Mouse (Mus musculus) limb, embryonic 11.5 days (tissue): ENCODE measurements around the gene Pheta2. TPM values are rescaled to one million over a fixed set of nuclear protein-coding genes. Genes with fewer than 3 reads are reported as not detected.
A peak's percentile ranks its signal among the peaks of the same experiment; 100 is the strongest.

Experiments used
- ATAC-seq: fragments of 200-750 bp; cut with Nextera tagmentation; 2 replicates; pipeline ENCODE4 v1.8.0; 2017; ENCODE audit warnings: low read depth; ENCODE audit not compliant: insufficient number of reproducible peaks, low FRiP score, low TSS enrichment
- DNase-seq: peaks from one replicate; pipeline ENCODE4 v3.0.0-alpha.2; 2015; ENCODE audit warnings: low spot score
- H3K27ac ChIP-seq: fragments of 300-500 bp; sonication (generic); replicated peaks from 2 replicates; pipeline ENCODE4 v1.5.1; 2014; ENCODE audit warnings: low read depth, mild to moderate bottlenecking, low read length
- H3K27me3 ChIP-seq: fragments of 300-500 bp; sonication (generic); 2 replicates; pipeline ENCODE4 v1.6.1; 2014; ENCODE audit warnings: mild to moderate bottlenecking, low read length, mixed read lengths; ENCODE audit not compliant: control insufficient read depth, insufficient read depth
- H3K36me3 ChIP-seq: fragments of 300-500 bp; sonication (generic); 2 replicates; pipeline ENCODE4 v1.6.1; 2014; ENCODE audit warnings: mild to moderate bottlenecking, low read length, moderate library complexity, mixed read lengths; ENCODE audit not compliant: control insufficient read depth, insufficient read depth
- H3K4me1 ChIP-seq: fragments of 300-500 bp; sonication (generic); 2 replicates; pipeline ENCODE4 v1.6.1; 2014; ENCODE audit warnings: low read length, mixed read lengths; ENCODE audit not compliant: control insufficient read depth, insufficient read depth
- H3K4me2 ChIP-seq: fragments of 300-500 bp; sonication (generic); 2 replicates; pipeline ENCODE4 v1.6.1; 2014; ENCODE audit warnings: low read depth, mild to moderate bottlenecking, moderate library complexity; ENCODE audit not compliant: severe bottlenecking
- H3K4me3 ChIP-seq: fragments of 300-500 bp; sonication (generic); 2 replicates; pipeline ENCODE4 v1.5.1; 2014; ENCODE audit warnings: low read depth, low read length
- H3K9ac ChIP-seq: fragments of 300-500 bp; sonication (generic); 2 replicates; pipeline ENCODE4 v1.6.1; 2014; ENCODE audit warnings: mild to moderate bottlenecking, low read length
- H3K9me3 ChIP-seq: fragments of 300-500 bp; sonication (generic); 2 replicates; pipeline ENCODE4 v1.6.1; 2016; ENCODE audit warnings: low read length; ENCODE audit not compliant: control insufficient read depth
- WGBS: fragments of 180-500 bp; shearing (Covaris S2); extraction: QIAGEN DNeasy Blood & Tissue Kit; methylation state at CpG from one replicate; pipeline ENCODE4 v1.1.7; 2014; 5-methylcytosine and 5-hydroxymethylcytosine counted together
- polyA plus RNA-seq: library from polyadenylated mRNA; unstranded; fragments of >200 nt; fragmentation: Nextera tagmentation; extraction: Ambion mirVana; gene quantifications from 2 replicates; pipeline ENCODE4 v1.2.1, GENCODE M21; 2014

Gene Pheta2
- polyA plus RNA-seq, 1 experiment from 2014 or later: 6.0 TPM

DNA sequence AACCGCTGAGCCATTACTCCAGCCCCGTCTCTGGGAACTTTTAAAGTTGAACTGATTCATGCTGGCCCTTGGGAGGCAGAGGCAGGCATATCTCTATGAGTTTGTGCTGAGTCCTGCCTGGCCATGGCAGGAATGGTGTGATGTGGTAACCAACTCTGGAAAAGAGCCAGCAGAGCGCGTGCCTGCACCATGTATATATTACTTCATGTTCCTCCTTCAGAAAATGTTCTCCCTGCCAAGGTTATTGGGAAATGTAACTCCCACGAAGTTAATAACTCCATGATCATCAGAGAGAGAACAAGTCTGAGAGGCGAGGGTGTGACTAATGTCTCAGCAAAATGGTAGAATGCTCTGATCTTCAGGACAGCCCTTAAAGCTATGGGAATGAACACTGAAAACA, 20.9 kb upstream of the Pheta2 start:
- WGBS: 83% methylated on average over 6 of the region's 6 CpGs
- H3K4me2 ChIP-seq: no peak overlapping the region
- no peak for ATAC-seq
- no peaks in the 10 kb centered on the region for H3K4me1 ChIP-seq
- no peaks in the 10 kb centered on the region for H3K9me3 ChIP-seq
- H3K27me3 ChIP-seq: no peaks in the 10 kb centered on the region
- no peak overlapping the region for H3K27ac ChIP-seq
- H3K36me3 ChIP-seq: no peaks in the 10 kb centered on the region
- DNase-seq: no peak
- H3K4me3 ChIP-seq: no peak overlapping the region
- no peak overlapping the region for H3K9ac ChIP-seq

GRCm38 (mm10) chr15:82319613-82320012, 19.1 kb upstream of the Pheta2 start:
- Histone ChIP-seq H3K27me3 (no peaks in the 10 kb centered on the region), H3K9me3 (no peaks in the 10 kb centered on the region), H3K4me2 (no peak overlapping the region), H3K4me1 (no peaks in the 10 kb centered on the region), H3K9ac (no peak overlapping the region), H3K27ac (no peak overlapping the region), H3K4me3 (no peak overlapping the region), H3K36me3 (no peaks in the 10 kb centered on the region)
- 86% methylated on average over 1 of the region's 1 CpGs for WGBS
- no peak for DNase-seq
- ATAC-seq: no peak

DNA sequence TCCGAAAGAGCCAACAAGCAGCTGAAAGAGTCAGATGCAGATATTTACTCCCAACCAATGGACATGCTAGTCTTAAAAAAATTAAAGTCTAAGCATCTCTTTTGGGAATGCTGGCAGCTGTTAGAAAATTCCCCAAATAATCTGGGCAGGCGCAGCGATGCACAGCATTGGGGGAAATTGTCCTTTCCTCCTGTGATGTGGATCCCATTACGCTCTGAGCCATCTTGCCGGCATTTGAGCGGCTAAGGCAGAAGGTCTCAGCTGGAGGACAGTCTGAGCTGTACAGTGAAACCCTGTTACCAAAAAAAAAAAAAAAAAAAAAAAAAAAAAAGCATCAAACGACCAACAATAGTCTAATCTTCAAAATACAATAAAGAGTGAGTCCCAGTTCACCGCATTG, 16.5 kb upstream of the Pheta2 start:
- H3K36me3 ChIP-seq: no peaks in the 10 kb centered on the region
- no peak overlapping the region for H3K4me2 ChIP-seq
- no peak overlapping the region for H3K9ac ChIP-seq
- no peaks in the 10 kb centered on the region for H3K27me3 ChIP-seq
- H3K27ac ChIP-seq: no peak overlapping the region
- no peak for ATAC-seq
- H3K4me3 ChIP-seq: no peak overlapping the region
- 83% methylated on average over 8 of the region's 8 CpGs for WGBS
- H3K9me3 ChIP-seq: no peaks in the 10 kb centered on the region
- H3K4me1 ChIP-seq: no peaks in the 10 kb centered on the region
- no peak for DNase-seq

- no peak overlapping the region for H3K4me3 ChIP-seq
- no peaks in the 10 kb centered on the region for H3K4me1 ChIP-seq
- ATAC-seq (no peak), DNase-seq (no peak)
- H3K9me3 ChIP-seq: no peaks in the 10 kb centered on the region
- H3K4me2 ChIP-seq: no peak overlapping the region
- 69% methylated on average over 2 of the region's 2 CpGs for WGBS
- H3K27me3 ChIP-seq: no peaks in the 10 kb centered on the region
- H3K36me3 ChIP-seq: peaks cover 3% of the 10 kb centered on the region; the same call in 1 of the 2 replicates
- H3K27ac ChIP-seq: no peak overlapping the region
- H3K9ac ChIP-seq: no peak overlapping the region
Measured at GRCm38 (mm10) chr15:82325382-82325781, 13.4 kb upstream of the Pheta2 start.

- Histone ChIP-seq H3K27me3 (no peaks in the 10 kb centered on the region), H3K4me3 (no peak overlapping the region), H3K36me3 (peaks cover 2% of the 10 kb centered on the region; the same call in 1 of the 2 replicates), H3K4me2 (no peak overlapping the region), H3K27ac (no peak overlapping the region), H3K9me3 (no peaks in the 10 kb centered on the region), H3K9ac (no peak overlapping the region), H3K4me1 (peaks cover 13% of the 10 kb centered on the region)
- DNase-seq: no peak
- ATAC-seq: no peak
- WGBS: 94% methylated on average over 4 of the region's 4 CpGs
Measured at GRCm38 (mm10) chr15:82335194-82335593, 3.5 kb upstream of the Pheta2 start.

- DNase-seq (no peak), ATAC-seq (no peak)
- Histone ChIP-seq H3K9me3 (no peaks in the 10 kb centered on the region), H3K27ac (no peak overlapping the region), H3K36me3 (peaks cover 2% of the 10 kb centered on the region; the same call in 1 of the 2 replicates), H3K4me2 (no peak overlapping the region), H3K27me3 (no peaks in the 10 kb centered on the region), H3K4me3 (no peak overlapping the region), H3K4me1 (peaks cover 15% of the 10 kb centered on the region), H3K9ac (no peak overlapping the region)
- WGBS: 60% methylated on average over 12 of the region's 12 CpGs
Measured at GRCm38 (mm10) chr15:82336629-82337028, 2.1 kb upstream of the Pheta2 start.

DNA sequence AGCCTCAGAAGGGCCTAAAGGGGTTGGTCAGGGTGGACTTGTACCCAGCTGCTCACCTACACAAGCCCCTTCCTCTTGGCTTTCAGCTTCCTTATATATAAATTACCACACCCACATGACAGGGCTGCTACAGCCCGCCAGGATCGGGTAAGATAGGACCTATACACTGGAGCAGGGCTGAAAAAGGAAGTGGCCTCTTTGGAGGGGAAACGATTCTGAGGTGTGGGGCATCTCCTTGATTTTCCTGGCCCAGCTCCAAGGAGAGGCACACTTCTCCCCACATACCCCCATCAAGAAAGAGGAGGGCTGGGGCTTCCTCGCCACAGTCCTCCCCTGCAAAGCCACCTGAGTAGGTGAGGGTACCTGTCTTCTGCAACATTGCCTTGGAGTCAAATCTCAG, 867 bp upstream of the Pheta2 start:
- no peaks in the 10 kb centered on the region; the same call in 1 of the 2 replicates for H3K36me3 ChIP-seq
- H3K4me1 ChIP-seq: peaks cover 15% of the 10 kb centered on the region
- DNase-seq: no peak
- peak overlapping the region; percentile 75 for H3K4me2 ChIP-seq
- 58% methylated on average over 4 of the region's 4 CpGs for WGBS
- H3K9ac ChIP-seq: peak overlapping the region; percentile 67; the same call in 1 of the 2 replicates
- 0 out of 2 replicates have a peak, but pooled peaks have one; percentile 3 for ATAC-seq
- H3K27ac ChIP-seq: no peak overlapping the region
- H3K27me3 ChIP-seq: no peaks in the 10 kb centered on the region
- H3K9me3 ChIP-seq: no peaks in the 10 kb centered on the region
- peak overlapping the region; percentile 48 for H3K4me3 ChIP-seq

DNA sequence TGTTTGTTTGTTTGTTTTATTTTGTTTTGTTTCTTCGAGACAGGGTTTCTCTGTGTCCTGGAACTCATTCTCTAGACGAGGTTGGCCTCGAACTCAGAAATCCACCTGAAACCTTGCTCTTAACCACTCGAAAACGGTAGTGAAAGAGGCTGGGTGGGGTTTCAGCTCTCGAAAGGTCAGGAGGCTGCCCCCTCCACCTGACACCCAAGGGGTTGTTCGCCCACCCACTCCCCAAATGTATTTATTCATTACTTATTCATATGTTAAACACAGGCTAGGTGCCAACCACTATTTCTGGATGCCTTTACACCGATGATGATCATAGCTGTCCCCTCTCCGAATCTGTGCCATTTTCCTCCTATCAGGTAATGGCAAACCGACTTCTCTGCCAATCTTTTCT, 408 bp downstream of the Pheta2 start:
- H3K4me3 ChIP-seq: peak overlapping the region; percentile 48
- ATAC-seq (no peak), DNase-seq (no peak)
- H3K4me2 ChIP-seq: peak overlapping the region; percentile 75
- WGBS: 61% methylated on average over 10 of the region's 10 CpGs
- no peaks in the 10 kb centered on the region for H3K9me3 ChIP-seq
- no peak overlapping the region for H3K27ac ChIP-seq
- no peaks in the 10 kb centered on the region for H3K27me3 ChIP-seq
- H3K36me3 ChIP-seq: no peaks in the 10 kb centered on the region; the same call in 1 of the 2 replicates
- peak overlapping the region; percentile 67; the same call in 1 of the 2 replicates for H3K9ac ChIP-seq
- peaks cover 15% of the 10 kb centered on the region for H3K4me1 ChIP-seq

DNA sequence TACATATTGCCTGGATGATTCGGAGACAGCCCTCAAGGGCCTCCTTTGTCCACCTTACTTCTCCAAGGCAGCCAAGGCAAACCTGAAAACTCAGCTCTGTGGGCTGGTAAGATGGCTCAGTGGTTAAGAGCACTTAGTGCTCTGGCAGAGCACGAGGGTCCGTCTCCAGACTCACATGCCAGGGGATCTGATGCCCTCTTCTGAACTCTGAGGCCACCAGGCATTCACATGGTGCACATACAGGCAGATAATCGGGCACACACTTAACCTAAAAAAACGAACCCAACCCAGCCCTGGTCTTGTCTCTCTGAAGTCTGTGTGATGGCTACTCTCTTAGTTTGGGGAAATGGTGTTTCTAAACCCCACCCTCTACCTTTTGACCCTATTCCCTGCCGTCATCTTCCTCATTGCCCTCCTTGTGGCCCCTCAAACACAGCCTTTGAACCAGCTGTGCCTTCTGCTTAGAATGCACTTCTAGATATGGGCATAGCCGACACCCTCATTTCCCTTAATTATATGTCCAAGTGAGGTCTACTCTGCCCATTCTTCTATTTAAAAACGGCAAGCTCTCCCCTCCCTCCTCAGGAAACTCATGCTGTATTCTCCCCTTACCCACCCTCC, 1.0 kb downstream of the Pheta2 start:
- no peak overlapping the region for H3K9ac ChIP-seq
- no peak overlapping the region for H3K4me3 ChIP-seq
- H3K27me3 ChIP-seq: no peaks in the 10 kb centered on the region
- ATAC-seq (no peak), DNase-seq (no peak)
- peaks cover 15% of the 10 kb centered on the region for H3K4me1 ChIP-seq
- 75% methylated on average over 8 of the region's 8 CpGs for WGBS
- H3K36me3 ChIP-seq: no peaks in the 10 kb centered on the region; the same call in 1 of the 2 replicates
- H3K9me3 ChIP-seq: no peaks in the 10 kb centered on the region
- no peak overlapping the region for H3K4me2 ChIP-seq
- no peak overlapping the region for H3K27ac ChIP-seq
